Mouse (Mus musculus) kidney, adult 9 months (tissue): Measurements from ENCODE around the gene Mmp8.

Experiments used
- DNase-seq: peaks from one replicate; pipeline ENCODE4 v3.0.0; 2022

The Mmp8 gene

DNA sequence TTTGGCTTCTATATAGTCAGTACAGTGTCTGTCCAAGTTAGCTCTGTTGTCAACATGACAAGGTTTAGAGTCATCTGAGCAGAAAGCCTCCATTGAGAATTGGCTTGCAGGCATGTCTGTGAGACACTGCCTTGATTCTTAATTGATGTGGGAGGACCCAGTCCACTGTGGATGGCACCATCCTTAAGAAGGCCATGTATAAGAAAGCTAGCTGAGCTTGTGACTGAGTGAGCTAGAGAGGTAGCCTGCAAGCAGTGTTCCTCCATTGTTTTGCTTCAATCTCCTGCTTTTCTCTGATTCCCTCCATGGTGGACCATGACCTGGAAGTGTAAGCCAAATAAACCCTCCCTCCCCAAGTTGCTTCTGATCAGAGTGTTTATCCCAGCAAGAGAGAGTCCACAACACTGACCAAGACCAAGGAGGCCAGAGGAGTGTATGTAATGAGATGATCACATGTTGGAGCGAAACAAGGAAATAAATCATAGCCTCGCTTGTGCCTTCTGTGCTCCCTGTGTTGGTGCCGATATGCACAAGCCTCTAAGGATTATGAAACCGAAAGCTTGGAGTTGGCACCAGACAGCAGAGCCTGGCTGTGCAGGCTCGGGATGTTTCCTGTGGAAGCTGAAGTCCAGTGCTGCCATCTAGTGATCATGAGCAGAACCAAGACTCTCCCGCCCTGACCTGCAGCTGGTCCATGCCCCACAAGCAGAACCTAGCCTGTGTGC, 36.7 kb downstream of the Mmp8 start:
- peak; percentile 94 for DNase-seq

GRCm38 (mm10) chr9:7602982-7603742, 44.9 kb downstream of the Mmp8 start:
- peak; percentile 71 for DNase-seq

DNA sequence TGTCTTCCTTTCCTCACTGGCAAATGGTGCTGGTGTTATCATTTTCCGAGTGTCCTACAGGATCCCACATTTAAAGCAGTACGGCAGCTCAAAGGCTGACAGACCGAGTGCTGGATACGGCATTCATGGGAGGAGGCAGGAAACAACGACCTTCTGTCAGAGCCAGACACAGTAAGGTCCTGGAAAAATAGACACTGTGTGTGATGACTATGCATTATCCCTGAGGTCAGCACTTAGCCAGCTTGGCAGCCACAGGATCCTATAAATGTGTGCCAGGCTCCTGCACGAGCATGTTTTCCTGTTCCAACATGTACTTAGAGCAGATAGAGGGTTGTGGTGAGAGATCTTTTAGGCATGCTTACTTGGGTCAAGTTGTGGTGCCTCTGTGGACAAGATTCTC, 45.7 kb downstream of the Mmp8 start:
- DNase-seq: peak; percentile 7

DNA sequence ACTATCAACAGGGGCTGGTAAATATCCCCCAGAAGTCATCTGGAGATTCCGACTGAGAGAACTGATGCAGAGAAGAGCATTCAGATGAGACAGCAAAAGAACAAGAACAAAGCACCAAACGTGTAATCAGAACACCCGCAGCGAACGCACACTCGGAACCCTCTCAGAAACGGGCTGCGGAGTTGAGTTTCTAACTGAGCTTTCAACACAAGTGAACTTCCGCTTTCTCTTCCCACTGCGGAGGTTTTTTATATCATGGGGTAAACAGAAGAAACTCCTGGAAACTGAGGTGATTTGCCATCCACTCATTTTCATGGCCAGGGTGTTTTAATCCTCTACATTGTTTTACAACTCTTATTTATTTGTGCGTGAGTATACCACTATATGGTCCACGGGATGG, 47.4 kb downstream of the Mmp8 start:
- DNase-seq: no peak
